Mouse (Mus musculus) erythroblast, embryonic 14.5 days (primary cell): ENCODE results near the gene Chd5. TPM values are rescaled to one million over a fixed set of nuclear protein-coding genes. Genes with fewer than 3 reads are reported as not detected.

Experiments used
- H3K27me3 ChIP-seq: 2 replicates; pipeline ENCODE4 v1.6.1; 2012; ENCODE audit warnings: inconsistent platforms; ENCODE audit not compliant: control insufficient read depth
- H3K36me3 ChIP-seq: 2 replicates; pipeline ENCODE4 v1.6.1; 2012; ENCODE audit warnings: mild to moderate bottlenecking, inconsistent platforms; ENCODE audit not compliant: control insufficient read depth
- H3K4me1 ChIP-seq: 2 replicates; pipeline ENCODE4 v1.6.1; 2012; ENCODE audit warnings: inconsistent platforms; ENCODE audit not compliant: control insufficient read depth
- H3K4me3 ChIP-seq: replicated peaks from 2 replicates; pipeline ENCODE3; 2012; ENCODE audit warnings: moderate library complexity, mild to moderate bottlenecking, inconsistent platforms
- H3K9me3 ChIP-seq: 2 replicates; pipeline ENCODE4 v1.6.1; 2012; ENCODE audit warnings: low read length, inconsistent platforms, mixed read lengths; ENCODE audit not compliant: control insufficient read depth
- GATA1 ChIP-seq: IDR thresholded peaks from 2 replicates; pipeline ENCODE4 v1.6.1; 2012; ENCODE audit warnings: low read length, inconsistent platforms, mixed read lengths
- TAL1 ChIP-seq: IDR thresholded peaks from 3 replicates; pipeline ENCODE4 v1.6.1; 2012; ENCODE audit warnings: low read length, inconsistent platforms, mixed read lengths
- polyA plus RNA-seq: library from polyadenylated mRNA; stranded (reverse); fragments of >175 nt; gene quantifications from 2 replicates; pipeline ENCODE4 v1.2.3, GENCODE M21; 2012

Gene Chd5
- polyA plus RNA-seq, 1 experiment, result 0.02 TPM

- Histone ChIP-seq H3K9me3 (no peaks in the 10 kb centered on the region), H3K27me3 (peaks cover 21% of the 10 kb centered on the region), H3K4me3 (peak within 1 kb of the TSS; percentile 84), H3K4me1 (peaks cover 40% of the 10 kb centered on the region), H3K36me3 (peaks cover 30% of the 10 kb centered on the region)
- TF ChIP-seq GATA1 (no peak), TAL1 (no peak)
Observed at GRCm38 (mm10) chr4:152296874-152297861, 41.3 kb upstream of the Chd5 start, which contains the start of gene Icmt. Gene Icmt (plus strand): TSS chr4:152297227.

GRCm38 (mm10) chr4:152298836-152299235 lies 39.6 kb upstream of the Chd5 start:
- TF ChIP-seq TAL1 (no peak), GATA1 (no peak)
- H3K36me3 ChIP-seq, result peaks cover 46% of the 10 kb centered on the region
- peaks cover 40% of the 10 kb centered on the region for H3K4me1 ChIP-seq
- no peaks in the 10 kb centered on the region for H3K9me3 ChIP-seq
- H3K27me3 ChIP-seq, result peaks cover 4% of the 10 kb centered on the region; the same call in 1 of the 2 replicates
- peak overlapping the region; percentile 84 for H3K4me3 ChIP-seq

GRCm38 (mm10) chr4:152300375-152300774 lies 38.1 kb upstream of the Chd5 start:
- Histone ChIP-seq H3K36me3 (peaks cover 62% of the 10 kb centered on the region), H3K9me3 (no peaks in the 10 kb centered on the region), H3K4me3 (no peak overlapping the region), H3K4me1 (peaks cover 37% of the 10 kb centered on the region), H3K27me3 (no peaks in the 10 kb centered on the region)
- TF ChIP-seq TAL1, result no peak
- no peak for TF ChIP-seq GATA1

GRCm38 (mm10) chr4:152302012-152302411 lies 36.4 kb upstream of the Chd5 start:
- H3K4me3 ChIP-seq, result no peak overlapping the region
- H3K36me3 ChIP-seq, result peaks cover 71% of the 10 kb centered on the region
- TF ChIP-seq GATA1 (no peak), TAL1 (no peak)
- H3K4me1 ChIP-seq, result peaks cover 24% of the 10 kb centered on the region
- no peaks in the 10 kb centered on the region for H3K27me3 ChIP-seq
- H3K9me3 ChIP-seq, result no peaks in the 10 kb centered on the region

- no peak for TF ChIP-seq GATA1
- TF ChIP-seq TAL1, result no peak
- Histone ChIP-seq H3K27me3 (no peaks in the 10 kb centered on the region), H3K36me3 (peaks cover 76% of the 10 kb centered on the region), H3K9me3 (no peaks in the 10 kb centered on the region), H3K4me3 (no peak overlapping the region), H3K4me1 (peaks cover 14% of the 10 kb centered on the region)
Observed at GRCm38 (mm10) chr4:152303172-152303571, 35.3 kb upstream of the Chd5 start.

GRCm38 (mm10) chr4:152304685-152305084 lies 33.8 kb upstream of the Chd5 start:
- peaks cover 76% of the 10 kb centered on the region for H3K36me3 ChIP-seq
- H3K4me3 ChIP-seq, result no peak overlapping the region
- H3K4me1 ChIP-seq, result no peaks in the 10 kb centered on the region; the same call in 1 of the 2 replicates
- no peaks in the 10 kb centered on the region for H3K9me3 ChIP-seq
- no peaks in the 10 kb centered on the region for H3K27me3 ChIP-seq
- TF ChIP-seq TAL1, result no peak
- no peak for TF ChIP-seq GATA1

- peaks cover 63% of the 10 kb centered on the region for H3K36me3 ChIP-seq
- no peaks in the 10 kb centered on the region for H3K9me3 ChIP-seq
- H3K27me3 ChIP-seq, result peaks cover 6% of the 10 kb centered on the region
- H3K4me3 ChIP-seq, result no peak overlapping the region
- H3K4me1 ChIP-seq, result no peaks in the 10 kb centered on the region
- TF ChIP-seq TAL1 (no peak), GATA1 (no peak)
Observed at GRCm38 (mm10) chr4:152305991-152306390, 32.5 kb upstream of the Chd5 start.

GRCm38 (mm10) chr4:152307542-152307941 lies 30.9 kb upstream of the Chd5 start:
- Histone ChIP-seq H3K27me3 (peaks cover 22% of the 10 kb centered on the region), H3K4me3 (no peak overlapping the region), H3K9me3 (no peaks in the 10 kb centered on the region), H3K4me1 (peaks cover 7% of the 10 kb centered on the region), H3K36me3 (peaks cover 48% of the 10 kb centered on the region)
- TF ChIP-seq TAL1 (no peak), GATA1 (no peak)

- Histone ChIP-seq H3K36me3 (peaks cover 10% of the 10 kb centered on the region), H3K27me3 (peaks cover 68% of the 10 kb centered on the region), H3K4me3 (no peak overlapping the region), H3K9me3 (no peaks in the 10 kb centered on the region; the same call in 1 of the 2 replicates), H3K4me1 (peaks cover 18% of the 10 kb centered on the region)
- no peak for TF ChIP-seq GATA1
- no peak for TF ChIP-seq TAL1
Observed at GRCm38 (mm10) chr4:152312186-152312585, 26.3 kb upstream of the Chd5 start.
